Mouse (Mus musculus): Measurements from ENCODE around the gene Tnfrsf13b. TPM values are rescaled to one million over a fixed set of nuclear protein-coding genes. Genes with fewer than 3 reads are reported as not detected.

The Tnfrsf13b gene
- polyA plus RNA-seq, 1 experiment from 2014 or later, result 2.6 TPM

DNA sequence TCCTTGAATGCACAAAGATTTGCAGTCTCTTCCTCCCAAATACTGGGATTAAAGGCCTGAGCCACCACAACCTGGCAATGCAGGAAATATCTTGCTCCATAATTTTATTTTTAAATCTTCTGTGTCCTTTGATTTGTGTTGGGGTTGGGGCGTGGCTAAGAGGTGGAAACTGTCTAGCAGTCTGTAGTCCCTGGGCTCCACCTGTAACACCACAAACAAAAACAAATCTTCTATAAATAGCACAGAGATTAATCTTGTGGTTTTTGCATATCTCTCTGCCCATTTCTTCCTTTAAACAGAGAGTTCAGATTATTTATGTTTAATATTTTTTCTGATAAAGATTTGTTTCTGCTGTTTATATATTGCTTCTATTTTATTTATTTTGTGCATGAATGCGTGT is 6.4 kb downstream of the Tnfrsf13b start:
- Histone ChIP-seq H3K4me1 (replicated peaks; ENCODE audit: control insufficient read depth, insufficient read depth) (no peaks in the 10 kb centered on the region), H3K27me3 (ENCODE audit: control insufficient read depth, insufficient read depth, low read length) (no peaks in the 10 kb centered on the region), H3K4me3 (ENCODE audit: low read depth, low read length) (no peak overlapping the region), H3K27ac (replicated peaks) (no peak overlapping the region), H3K36me3 (ENCODE audit: control insufficient read depth, insufficient read depth, low read length) (no peaks in the 10 kb centered on the region), H3K9ac (ENCODE audit: low read length) (no peak overlapping the region), H3K4me2 (replicated peaks; ENCODE audit: low read depth) (no peak overlapping the region), H3K9me3 (ENCODE audit: control insufficient read depth, low read length) (no peaks in the 10 kb centered on the region)
- DNase-seq (ENCODE audit: low spot score) (no peak), ATAC-seq (ENCODE audit: low FRiP score, low TSS enrichment) (no peak)
- WGBS, result 67% methylated on average over 2 of the region's 2 CpGs
- TF ChIP-seq CTCF (IDR thresholded peaks at IDR 0.05; ENCODE audit: low read depth) (no peak), EP300 (optimal IDR thresholded peaks at IDR 0.05) (no peak)

DNA sequence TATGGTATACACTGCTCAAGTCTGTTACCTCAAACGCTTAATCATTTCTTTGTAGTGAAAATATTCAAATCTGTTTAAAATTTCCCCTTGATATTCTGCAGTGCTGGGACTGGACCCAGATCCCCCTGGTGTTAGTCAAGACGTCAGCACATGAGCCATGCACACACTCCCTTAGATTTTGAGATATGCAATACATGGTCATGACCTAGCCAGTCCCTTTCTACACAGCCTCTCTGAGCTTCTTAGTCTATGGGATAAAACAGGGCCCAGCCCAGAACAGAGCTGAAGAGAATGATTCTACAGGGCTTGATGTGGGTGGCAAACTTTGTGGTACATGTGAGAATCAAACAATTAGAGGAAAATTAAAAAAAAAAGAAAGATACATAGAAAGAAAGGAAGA is 15.1 kb downstream of the Tnfrsf13b start:
- no peaks in the 10 kb centered on the region for H3K27me3 ChIP-seq (ENCODE audit: control insufficient read depth, insufficient read depth, low read length)
- TF ChIP-seq EP300 (optimal IDR thresholded peaks at IDR 0.05) (no peak), CTCF (IDR thresholded peaks at IDR 0.05; ENCODE audit: low read depth) (no peak)
- H3K9me3 ChIP-seq (ENCODE audit: control insufficient read depth, low read length), result no peaks in the 10 kb centered on the region
- DNase-seq (ENCODE audit: low spot score), result no peak
- no peak overlapping the region for H3K4me2 ChIP-seq (replicated peaks; ENCODE audit: low read depth)
- WGBS, result 59% methylated on average over 2 of the region's 2 CpGs
- no peak overlapping the region for H3K27ac ChIP-seq (replicated peaks)
- no peak overlapping the region for H3K4me3 ChIP-seq (ENCODE audit: low read depth, low read length)
- ATAC-seq (ENCODE audit: low FRiP score, low TSS enrichment), result no peak
- no peak overlapping the region for H3K9ac ChIP-seq (ENCODE audit: low read length)
- H3K4me1 ChIP-seq (replicated peaks; ENCODE audit: control insufficient read depth, insufficient read depth), result no peaks in the 10 kb centered on the region
- no peaks in the 10 kb centered on the region for H3K36me3 ChIP-seq (ENCODE audit: control insufficient read depth, insufficient read depth, low read length)

GRCm38 (mm10) chr11:61142262-61142661 is 15.7 kb downstream of the Tnfrsf13b start:
- DNase-seq (ENCODE audit: low spot score), result no peak
- no peak overlapping the region for H3K27ac ChIP-seq (replicated peaks)
- no peak overlapping the region for H3K4me2 ChIP-seq (replicated peaks; ENCODE audit: low read depth)
- H3K9me3 ChIP-seq (ENCODE audit: control insufficient read depth, low read length), result no peaks in the 10 kb centered on the region
- WGBS, result 49% methylated on average over 3 of the region's 3 CpGs
- no peak for ATAC-seq (ENCODE audit: low FRiP score, low TSS enrichment)
- no peak overlapping the region for H3K4me3 ChIP-seq (ENCODE audit: low read depth, low read length)
- no peak for TF ChIP-seq CTCF (IDR thresholded peaks at IDR 0.05; ENCODE audit: low read depth)
- TF ChIP-seq EP300 (optimal IDR thresholded peaks at IDR 0.05), result no peak
- H3K27me3 ChIP-seq (ENCODE audit: control insufficient read depth, insufficient read depth, low read length), result no peaks in the 10 kb centered on the region
- H3K4me1 ChIP-seq (replicated peaks; ENCODE audit: control insufficient read depth, insufficient read depth), result 0 out of 2 replicates have a peak, but pooled peaks cover 3% of the 10 kb centered on the region
- H3K9ac ChIP-seq (ENCODE audit: low read length), result no peak overlapping the region
- no peaks in the 10 kb centered on the region for H3K36me3 ChIP-seq (ENCODE audit: control insufficient read depth, insufficient read depth, low read length)

DNA sequence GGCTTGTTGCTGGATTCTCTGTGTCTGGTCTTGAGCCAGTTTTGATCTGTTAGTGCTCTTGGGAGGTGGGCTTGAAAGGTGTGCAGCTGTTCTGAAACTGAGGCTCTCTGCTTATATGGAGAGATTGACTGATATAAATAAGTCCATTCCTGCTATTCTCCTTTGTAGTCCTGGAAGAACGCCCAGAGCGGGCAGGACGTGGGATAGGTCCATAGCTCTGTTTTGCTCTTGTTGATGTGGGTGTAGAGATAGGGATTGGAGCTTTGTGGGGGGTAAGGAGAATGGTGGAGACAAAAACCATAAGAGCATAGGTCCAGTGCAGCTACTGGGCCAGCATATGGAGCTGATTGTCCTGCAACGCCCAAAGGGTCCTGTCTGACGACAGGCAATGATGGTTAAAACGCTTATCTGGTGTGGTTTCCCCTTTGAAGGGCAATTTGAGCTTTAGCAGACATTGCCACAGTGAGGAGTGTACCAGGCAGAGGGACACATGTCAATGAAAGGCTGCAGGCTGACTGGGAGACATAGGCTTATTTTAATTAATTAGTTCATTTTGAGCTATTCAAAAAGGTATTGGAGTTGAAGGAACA is 16.5 kb downstream of the Tnfrsf13b start:
- H3K27me3 ChIP-seq (ENCODE audit: control insufficient read depth, insufficient read depth, low read length), result no peaks in the 10 kb centered on the region
- H3K4me3 ChIP-seq (ENCODE audit: low read depth, low read length), result no peak overlapping the region
- no peaks in the 10 kb centered on the region for H3K36me3 ChIP-seq (ENCODE audit: control insufficient read depth, insufficient read depth, low read length)
- no peak for ATAC-seq (ENCODE audit: low FRiP score, low TSS enrichment)
- H3K4me1 ChIP-seq (replicated peaks; ENCODE audit: control insufficient read depth, insufficient read depth), result 0 out of 2 replicates have a peak, but pooled peaks cover 4% of the 10 kb centered on the region
- no peak overlapping the region for H3K4me2 ChIP-seq (replicated peaks; ENCODE audit: low read depth)
- no peaks in the 10 kb centered on the region for H3K9me3 ChIP-seq (ENCODE audit: control insufficient read depth, low read length)
- no peak overlapping the region for H3K9ac ChIP-seq (ENCODE audit: low read length)
- DNase-seq (ENCODE audit: low spot score), result no peak
- H3K27ac ChIP-seq (replicated peaks), result no peak overlapping the region
- WGBS, result 58% methylated on average over 6 of the region's 6 CpGs
- TF ChIP-seq CTCF (IDR thresholded peaks at IDR 0.05; ENCODE audit: low read depth), result no peak

GRCm38 (mm10) chr11:61143564-61144469 is 17.3 kb downstream of the Tnfrsf13b start:
- 80% methylated on average over 7 of the region's 7 CpGs for WGBS
- DNase-seq (ENCODE audit: low spot score) (no peak), ATAC-seq (ENCODE audit: low FRiP score, low TSS enrichment) (no peak)
- Histone ChIP-seq H3K9ac (ENCODE audit: low read length) (no peak overlapping the region), H3K4me1 (replicated peaks; ENCODE audit: control insufficient read depth, insufficient read depth) (0 out of 2 replicates have a peak, but pooled peaks cover 4% of the 10 kb centered on the region), H3K4me2 (replicated peaks; ENCODE audit: low read depth) (no peak overlapping the region), H3K4me3 (ENCODE audit: low read depth, low read length) (no peak overlapping the region), H3K36me3 (ENCODE audit: control insufficient read depth, insufficient read depth, low read length) (no peaks in the 10 kb centered on the region), H3K27ac (replicated peaks) (no peak overlapping the region), H3K27me3 (ENCODE audit: control insufficient read depth, insufficient read depth, low read length) (no peaks in the 10 kb centered on the region), H3K9me3 (ENCODE audit: control insufficient read depth, low read length) (no peaks in the 10 kb centered on the region)
- TF ChIP-seq CTCF (IDR thresholded peaks at IDR 0.05; ENCODE audit: low read depth), result peak; percentile 33; the same call in 1 of the 2 replicates
- no peak for TF ChIP-seq EP300 (optimal IDR thresholded peaks at IDR 0.05)

- 0 out of 2 replicates have a peak, but pooled peaks cover 4% of the 10 kb centered on the region for H3K4me1 ChIP-seq (replicated peaks; ENCODE audit: control insufficient read depth, insufficient read depth)
- H3K27ac ChIP-seq (replicated peaks), result no peak overlapping the region
- no peaks in the 10 kb centered on the region for H3K27me3 ChIP-seq (ENCODE audit: control insufficient read depth, insufficient read depth, low read length)
- no peak for DNase-seq (ENCODE audit: low spot score)
- H3K9me3 ChIP-seq (ENCODE audit: control insufficient read depth, low read length), result no peaks in the 10 kb centered on the region
- H3K36me3 ChIP-seq (ENCODE audit: control insufficient read depth, insufficient read depth, low read length), result no peaks in the 10 kb centered on the region
- no peak overlapping the region for H3K9ac ChIP-seq (ENCODE audit: low read length)
- no peak overlapping the region for H3K4me2 ChIP-seq (replicated peaks; ENCODE audit: low read depth)
- H3K4me3 ChIP-seq (ENCODE audit: low read depth, low read length), result no peak overlapping the region
- TF ChIP-seq CTCF (IDR thresholded peaks at IDR 0.05; ENCODE audit: low read depth) (no peak), EP300 (optimal IDR thresholded peaks at IDR 0.05) (no peak)
- ATAC-seq (ENCODE audit: low FRiP score, low TSS enrichment), result no peak
- 53% methylated on average over 8 of the region's 8 CpGs for WGBS
These were observed 19.0 kb downstream of the Tnfrsf13b start for GRCm38 (mm10) chr11:61145551-61145950.

Measured in stomach, postnatal 0 days (tissue).